In the genomic region with DNA sequence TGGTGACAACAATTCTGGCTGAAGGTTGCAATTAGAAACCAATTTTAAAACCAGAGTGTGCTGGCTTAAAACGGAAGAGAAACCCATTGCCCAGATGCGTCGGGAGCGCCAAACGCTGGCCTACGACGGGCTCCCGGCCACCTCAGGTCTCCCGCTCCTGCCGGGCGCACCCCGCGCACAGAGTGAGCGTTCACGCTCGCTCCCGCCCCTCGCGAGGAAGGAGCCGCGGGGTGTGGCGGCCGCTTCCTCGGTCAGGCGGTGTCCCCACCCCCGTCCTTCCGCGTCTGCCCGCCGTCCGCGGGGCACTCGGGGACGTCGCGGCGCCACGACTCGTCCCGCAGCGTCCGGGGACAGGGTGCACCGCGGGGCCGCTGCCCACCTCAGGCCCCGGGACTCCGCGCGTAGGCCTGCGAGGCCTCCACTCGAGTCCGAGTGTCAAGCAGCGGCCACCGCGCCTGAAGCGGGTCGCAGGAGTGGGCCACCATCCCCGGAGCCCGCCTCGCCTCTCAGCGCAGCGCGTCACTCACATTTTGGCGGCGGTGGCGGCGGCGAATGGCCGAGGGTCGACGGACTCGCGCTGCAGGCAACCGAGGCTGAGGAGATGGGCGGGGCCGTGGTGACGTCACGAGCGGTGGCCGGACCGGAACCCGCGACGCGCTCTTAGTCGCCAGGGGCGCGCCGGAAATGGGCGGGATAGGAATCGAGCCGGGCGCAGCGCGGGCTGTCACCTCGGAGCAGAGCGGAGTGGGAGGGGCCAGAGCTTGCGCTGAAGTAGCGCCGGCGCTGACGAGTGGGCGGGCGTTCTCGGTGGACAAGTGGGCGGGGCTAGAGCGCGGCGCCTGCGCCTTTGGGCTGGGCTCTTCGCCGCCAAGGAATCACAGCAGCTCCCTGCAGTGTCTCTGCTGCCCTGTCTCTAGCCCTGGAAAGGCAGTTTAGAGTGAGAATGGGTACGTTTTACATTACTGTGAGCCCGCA, we compare ENCODE assay signal across 8 mouse cellular contexts. TPM values are rescaled to one million over a fixed set of nuclear protein-coding genes. Genes with fewer than 3 reads are reported as not detected.
A peak's percentile ranks its signal among the peaks of the same experiment; 100 is the strongest.
DNase-seq lines count a peak whose midpoint lies in the region; ATAC-seq and TF ChIP-seq lines count a peak whose summit lies in the region.

A gene (minus strand): TSS at position 617 of the 975 bp plus-strand sequence.

- no peak for TF ChIP-seq POLR2A in bone marrow macrophage, adult 2 months (IDR thresholded peaks at IDR 0.05; ENCODE audit: borderline replicate concordance, low read depth, low read length)
- peak; percentile 97 for TF ChIP-seq POLR2A in embryonic fibroblast, embryonic 13.5 days (IDR thresholded peaks at IDR 0.05; ENCODE audit: low read depth, low read length)

- H3K9me3 ChIP-seq in kidney, embryonic 14.5 days (ENCODE audit: control insufficient read depth, low read length): no peaks in the 10 kb centered on the region; the same call in 1 of the 2 replicates
- no peaks in the 10 kb centered on the region; the same call in 1 of the 2 replicates for H3K9me3 ChIP-seq in limb, embryonic 15.5 days

- TF ChIP-seq CTCF in bone marrow macrophage, adult 2 months (IDR thresholded peaks at IDR 0.05; ENCODE audit: low read depth, low read length): no peak
- no peak for TF ChIP-seq CTCF in embryonic fibroblast, embryonic 13.5 days (IDR thresholded peaks at IDR 0.05; ENCODE audit: borderline replicate concordance, insufficient read depth, low read length)

- ATAC-seq in kidney, embryonic 14.5 days (ENCODE audit: low FRiP score, low TSS enrichment): peak; percentile 99
- ATAC-seq in limb, embryonic 15.5 days (ENCODE audit: insufficient number of reproducible peaks, low FRiP score, low TSS enrichment, low read depth): peak; percentile 99

- under 1% methylated on average over 80 of the region's 114 CpGs for WGBS in kidney, embryonic 14.5 days
- WGBS in limb, embryonic 15.5 days: under 1% methylated on average over 114 of the region's 114 CpGs

- no peaks in the 10 kb centered on the region for H3K27me3 ChIP-seq in kidney, embryonic 14.5 days (ENCODE audit: control insufficient read depth, insufficient read depth, low read length)
- no peaks in the 10 kb centered on the region for H3K27me3 ChIP-seq in limb, embryonic 15.5 days

- peaks cover 13% of the 10 kb centered on the region; the same call in 1 of the 2 replicates for H3K36me3 ChIP-seq in kidney, embryonic 14.5 days (ENCODE audit: control insufficient read depth, insufficient read depth, low read length)
- peaks cover 17% of the 10 kb centered on the region for H3K36me3 ChIP-seq in limb, embryonic 15.5 days

- H3K4me1 ChIP-seq in bone marrow macrophage, adult 2 months (ENCODE audit: control insufficient read depth, insufficient read depth, low read length): peaks cover 8% of the 10 kb centered on the region
- no peaks in the 10 kb centered on the region for H3K4me1 ChIP-seq in embryonic fibroblast, embryonic 13.5 days (ENCODE audit: control insufficient read depth, insufficient read depth, low read length)
- 0 out of 2 replicates have a peak, but pooled peaks cover 6% of the 10 kb centered on the region for H3K4me1 ChIP-seq in kidney, embryonic 14.5 days (ENCODE audit: control insufficient read depth, insufficient read depth, low read length)
- H3K4me1 ChIP-seq in limb, embryonic 15.5 days: peaks cover 8% of the 10 kb centered on the region; the same call in 1 of the 2 replicates

- H3K9ac ChIP-seq in kidney, embryonic 14.5 days (ENCODE audit: low read depth, low read length): peak within 1 kb of the TSS; percentile 92
- peak within 1 kb of the TSS; percentile 97 for H3K9ac ChIP-seq in limb, embryonic 15.5 days

- peak within 1 kb of the TSS; percentile 72 for H3K4me2 ChIP-seq in kidney, embryonic 14.5 days (replicated peaks; ENCODE audit: low read depth, low read length)
- H3K4me2 ChIP-seq in limb, embryonic 15.5 days: peak within 1 kb of the TSS; percentile 63

- H3K27ac ChIP-seq in bone marrow macrophage, adult 2 months (ENCODE audit: insufficient read depth, low read depth, low read length): peak within 1 kb of the TSS; percentile 74
- peak within 1 kb of the TSS; percentile 77 for H3K27ac ChIP-seq in embryonic fibroblast, embryonic 13.5 days (ENCODE audit: insufficient read depth, low read length)
- peak within 1 kb of the TSS; percentile 88 for H3K27ac ChIP-seq in kidney, embryonic 14.5 days (ENCODE audit: low read depth, low read length)
- H3K27ac ChIP-seq in limb, embryonic 15.5 days: peak within 1 kb of the TSS; percentile 96

- DNase-seq in A20 (ENCODE audit: low read depth, low spot score): peak; percentile 100
- DNase-seq in heart, adult 9 months (ENCODE audit: low spot score in 2 of 2): peak; percentile 97 to 98
- DNase-seq in monocyte, adult 2 months (ENCODE audit: low read depth in 1 of 2, low spot score in 2 of 2): peak; percentile 94 to 97
- peak; percentile 98 for DNase-seq in spleen, postnatal 36 days (ENCODE audit: low spot score in 2 of 2)

- H3K4me3 ChIP-seq in bone marrow macrophage, adult 2 months (ENCODE audit: insufficient read depth, low read length): peak within 1 kb of the TSS; percentile 73
- peak within 1 kb of the TSS; percentile 90 for H3K4me3 ChIP-seq in embryonic fibroblast, embryonic 13.5 days (ENCODE audit: insufficient read depth, low read length)
- H3K4me3 ChIP-seq in kidney, embryonic 14.5 days (ENCODE audit: low read length): peak within 1 kb of the TSS; percentile 89
- H3K4me3 ChIP-seq in limb, embryonic 15.5 days: peak within 1 kb of the TSS; percentile 95

RNA-seq across cellular contexts. Expression of the gene that starts here (rescaled TPM):
- 110 and 112 TPM in 2 replicates for polyA plus RNA-seq in bone marrow macrophage, adult 2 months (2012; ENCODE audit: insufficient read depth, insufficient read length, missing spikeins)
- polyA plus RNA-seq in embryonic fibroblast, embryonic 13.5 days (2011; ENCODE audit: insufficient read length, low read depth, missing spikeins): 83.8 and 90.2 TPM in 2 replicates
- polyA plus RNA-seq in kidney, embryonic 14.5 days (2014; fragmentation: Nextera tagmentation; extraction: Ambion mirVana): 77.4 and 115 TPM in 2 replicates
- 127 and 131 TPM in 2 replicates for polyA plus RNA-seq in limb, embryonic 15.5 days (2015; fragmentation: Nextera tagmentation; extraction: Ambion mirVana)

Comparison
In these comparisons a context has a peak if more than half of its experiments do, and no peak if none do; other contexts are left out.
1. Peak in every context shown above with its lines: DNase-seq, ATAC-seq, H3K4me3 ChIP-seq and H3K27ac ChIP-seq.